Mouse (Mus musculus) erythroblast, embryonic 14.5 days (primary cell): Measurements from ENCODE around the gene Dennd2c. TPM values are rescaled to one million over a fixed set of nuclear protein-coding genes. Genes with fewer than 3 reads are reported as not detected.
A peak's percentile ranks its signal among the peaks of the same experiment; 100 is the strongest.
"Not testable (repeated sequence)": the region's sequence is repeated elsewhere in the genome, so short reads cannot be mapped to it uniquely, and the experiment has no call there.

ENCODE experiments used
- H3K27me3 ChIP-seq: 2 replicates; pipeline ENCODE4 v1.6.1; 2012; ENCODE audit warnings: inconsistent platforms; ENCODE audit not compliant: control insufficient read depth
- H3K36me3 ChIP-seq: 2 replicates; pipeline ENCODE4 v1.6.1; 2012; ENCODE audit warnings: mild to moderate bottlenecking, inconsistent platforms; ENCODE audit not compliant: control insufficient read depth
- H3K4me1 ChIP-seq: 2 replicates; pipeline ENCODE4 v1.6.1; 2012; ENCODE audit warnings: inconsistent platforms; ENCODE audit not compliant: control insufficient read depth
- H3K4me3 ChIP-seq: replicated peaks from 2 replicates; pipeline ENCODE3; 2012; ENCODE audit warnings: moderate library complexity, mild to moderate bottlenecking, inconsistent platforms
- H3K9me3 ChIP-seq: 2 replicates; pipeline ENCODE4 v1.6.1; 2012; ENCODE audit warnings: low read length, inconsistent platforms, mixed read lengths; ENCODE audit not compliant: control insufficient read depth
- GATA1 ChIP-seq: IDR thresholded peaks from 2 replicates; pipeline ENCODE4 v1.6.1; 2012; ENCODE audit warnings: low read length, inconsistent platforms, mixed read lengths
- TAL1 ChIP-seq: IDR thresholded peaks from 3 replicates; pipeline ENCODE4 v1.6.1; 2012; ENCODE audit warnings: low read length, inconsistent platforms, mixed read lengths
- polyA plus RNA-seq: library from polyadenylated mRNA; stranded (reverse); fragments of >175 nt; gene quantifications from 2 replicates; pipeline ENCODE4 v1.2.3, GENCODE M21; 2012

Dennd2c gene
- polyA plus RNA-seq, 1 experiment: 0.39 TPM

DNA sequence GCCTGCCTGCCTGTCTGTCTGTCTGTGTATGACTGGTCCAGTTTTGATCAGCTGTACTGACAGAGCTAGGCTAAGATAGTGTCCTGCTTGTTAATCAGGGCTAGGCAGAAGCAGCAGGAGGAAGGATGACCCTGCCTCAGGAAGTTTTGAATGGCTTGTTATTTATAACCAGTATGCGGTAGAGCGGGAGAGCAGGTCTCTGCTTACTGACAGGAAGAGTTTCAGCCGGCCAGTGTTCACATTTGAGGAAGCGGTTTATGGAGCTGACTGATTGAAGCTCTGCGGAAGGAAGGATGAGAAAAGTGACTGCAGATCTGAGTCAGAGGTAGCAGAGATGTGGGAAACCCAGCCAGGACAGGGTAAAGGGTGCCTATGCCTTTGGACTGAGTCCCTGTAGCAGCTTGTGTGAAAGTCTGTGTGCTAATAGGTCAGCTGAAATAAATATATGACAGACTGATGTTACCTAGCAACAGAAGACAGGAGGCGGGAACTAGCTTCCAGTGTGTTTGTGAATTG is 27.9 kb downstream of the Dennd2c start:
- Histone ChIP-seq H3K27me3 (no peaks in the 10 kb centered on the region), H3K36me3 (peaks cover 72% of the 10 kb centered on the region)

DNA sequence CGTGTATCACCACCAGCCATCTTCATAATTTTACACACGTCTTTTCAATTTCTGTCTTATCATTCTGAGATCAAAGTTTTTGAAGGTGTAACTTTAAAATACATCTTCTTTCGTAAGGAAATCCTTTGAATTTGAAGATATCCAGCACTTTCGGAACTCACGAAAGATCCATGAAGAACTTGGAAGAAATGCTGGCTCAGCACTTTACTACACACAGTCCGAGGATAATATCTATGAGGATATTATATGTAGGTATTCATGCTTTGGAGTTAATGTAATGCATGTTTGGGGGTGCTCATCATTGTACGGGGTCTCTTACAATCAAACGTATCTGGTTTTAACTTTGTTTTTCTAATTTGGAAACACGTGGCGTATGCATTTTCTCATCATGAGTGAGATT is 30.7 kb downstream of the Dennd2c start:
- Histone ChIP-seq H3K4me3 (peak overlapping the region; percentile 62), H3K4me1 (peaks cover 76% of the 10 kb centered on the region), H3K9me3 (peaks cover 5% of the 10 kb centered on the region), H3K27me3 (no peaks in the 10 kb centered on the region), H3K36me3 (peaks cover 74% of the 10 kb centered on the region)
- no peak for TF ChIP-seq GATA1
- no peak for TF ChIP-seq TAL1

More for the DNA sequence above, 27.9 kb downstream of the Dennd2c start:
- TF ChIP-seq GATA1: peak; percentile 55; the same call in 1 of the 2 replicates
- peak; percentile 68 for TF ChIP-seq TAL1
- Histone ChIP-seq H3K4me3 (peak overlapping the region; percentile 62), H3K4me1 (peaks cover 83% of the 10 kb centered on the region), H3K9me3 (peaks cover 9% of the 10 kb centered on the region)

DNA sequence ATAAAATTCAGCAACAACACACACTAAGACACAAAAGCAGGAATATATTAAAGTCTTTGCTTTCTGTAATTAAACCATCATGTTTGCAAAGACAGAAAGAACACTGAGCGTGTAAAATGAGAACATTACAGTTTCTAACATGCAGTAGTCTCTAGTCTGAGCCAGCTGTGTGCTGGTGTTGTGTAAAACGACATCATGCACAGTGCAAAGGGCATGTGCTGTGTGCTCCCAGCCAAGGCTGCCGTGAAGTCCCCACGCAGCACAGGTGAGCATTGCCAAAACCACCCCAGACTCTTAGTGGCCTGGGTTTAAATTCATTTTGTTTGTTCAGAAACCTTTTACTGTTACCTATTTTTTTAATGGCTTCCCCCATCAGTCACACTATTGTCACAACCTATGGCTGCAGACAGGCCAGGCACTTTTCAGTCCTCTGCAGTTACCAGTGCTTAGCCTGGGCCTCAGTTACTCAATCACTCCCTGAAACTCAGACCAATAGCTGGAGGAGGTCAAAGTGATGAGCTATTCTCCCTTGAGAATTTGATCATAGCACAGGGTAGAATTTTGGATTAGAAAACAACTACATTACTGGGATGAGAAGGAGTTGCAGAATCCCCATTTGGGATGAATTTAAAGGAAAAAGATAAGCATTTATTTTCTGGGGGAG is 34.1 kb downstream of the Dennd2c start:
- H3K9me3 ChIP-seq: peaks cover 3% of the 10 kb centered on the region
- no peaks in the 10 kb centered on the region for H3K27me3 ChIP-seq
- no peak for TF ChIP-seq GATA1
- TF ChIP-seq TAL1: no peak
- peaks cover 73% of the 10 kb centered on the region for H3K4me1 ChIP-seq
- peaks cover 86% of the 10 kb centered on the region for H3K36me3 ChIP-seq
- H3K4me3 ChIP-seq: no peak overlapping the region

DNA sequence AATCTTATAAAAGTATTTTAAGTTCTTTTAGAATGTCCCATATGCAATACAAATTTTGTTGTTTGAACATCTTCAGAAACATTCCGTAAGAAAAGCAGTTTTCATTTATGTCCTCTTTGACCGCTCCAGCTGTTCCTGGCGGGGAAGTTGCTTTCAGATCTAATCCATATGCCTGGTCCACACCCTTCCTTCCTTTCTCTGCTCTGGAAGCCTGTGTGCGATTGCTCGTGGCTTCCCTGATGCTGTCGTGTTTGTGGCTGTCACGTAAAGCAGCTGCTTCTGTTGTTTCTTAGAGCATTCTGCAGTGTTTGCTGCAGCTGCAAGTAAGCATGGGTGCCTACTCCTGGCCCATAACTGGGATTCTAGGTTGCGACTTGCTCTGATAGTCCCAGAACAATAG is 36.6 kb downstream of the Dennd2c start:
- Histone ChIP-seq H3K27me3 (no peaks in the 10 kb centered on the region), H3K36me3 (peaks cover 86% of the 10 kb centered on the region), H3K4me3 (peak overlapping the region; percentile 40), H3K4me1 (peaks cover 58% of the 10 kb centered on the region), H3K9me3 (no peaks in the 10 kb centered on the region)
- no peak for TF ChIP-seq GATA1
- TF ChIP-seq TAL1: no peak

- peaks cover 55% of the 10 kb centered on the region for H3K4me1 ChIP-seq
- not testable (repeated sequence) for H3K9me3 ChIP-seq, H3K27me3 ChIP-seq
- peaks cover 89% of the 10 kb centered on the region for H3K36me3 ChIP-seq
- peak overlapping the region; percentile 55 for H3K4me3 ChIP-seq
These were observed 37.9 kb downstream of the Dennd2c start for GRCm38 (mm10) chr3:103140095-103140838.

- no peak for TF ChIP-seq TAL1
- no peak for TF ChIP-seq GATA1
- H3K27me3 ChIP-seq: no peaks in the 10 kb centered on the region
- peaks cover 93% of the 10 kb centered on the region for H3K36me3 ChIP-seq
- H3K4me3 ChIP-seq: no peak overlapping the region
- no peaks in the 10 kb centered on the region for H3K9me3 ChIP-seq
- H3K4me1 ChIP-seq: peaks cover 56% of the 10 kb centered on the region
These were observed 38.9 kb downstream of the Dennd2c start for GRCm38 (mm10) chr3:103141287-103141686.

- TF ChIP-seq TAL1 (no peak), GATA1 (no peak)
- Histone ChIP-seq H3K4me3 (no peak overlapping the region), H3K27me3 (no peaks in the 10 kb centered on the region), H3K36me3 (peaks cover 93% of the 10 kb centered on the region), H3K9me3 (no peaks in the 10 kb centered on the region), H3K4me1 (peaks cover 51% of the 10 kb centered on the region)
These were observed 40.0 kb downstream of the Dennd2c start for GRCm38 (mm10) chr3:103142366-103142765.

GRCm38 (mm10) chr3:103145336-103145735 is 42.9 kb downstream of the Dennd2c start:
- Histone ChIP-seq H3K27me3 (no peaks in the 10 kb centered on the region), H3K4me3 (no peak overlapping the region), H3K9me3 (no peaks in the 10 kb centered on the region), H3K36me3 (peaks cover 94% of the 10 kb centered on the region), H3K4me1 (peaks cover 26% of the 10 kb centered on the region)
- TF ChIP-seq TAL1 (no peak), GATA1 (no peak)

DNA sequence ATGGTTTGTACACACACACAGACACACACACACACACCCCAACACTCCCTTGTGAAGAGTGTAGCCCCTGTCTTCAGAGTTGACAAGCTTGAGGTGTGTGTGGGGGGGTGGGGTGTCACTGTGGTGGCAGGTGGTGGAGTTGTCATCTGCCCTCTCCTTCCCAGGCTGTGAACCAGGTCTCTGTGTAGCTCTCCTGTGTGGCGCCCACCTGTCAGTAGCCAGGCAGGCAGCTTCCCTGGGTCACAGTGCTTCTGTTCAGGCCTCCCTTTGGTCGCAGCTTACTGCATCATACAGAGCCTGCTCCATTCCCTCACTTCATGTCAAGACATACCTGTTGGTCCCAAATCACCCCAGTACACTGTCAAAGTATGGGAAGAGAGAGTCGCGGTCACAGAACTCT is 43.4 kb downstream of the Dennd2c start:
- Histone ChIP-seq H3K36me3 (peaks cover 96% of the 10 kb centered on the region), H3K27me3 (no peaks in the 10 kb centered on the region), H3K9me3 (no peaks in the 10 kb centered on the region), H3K4me3 (no peak overlapping the region), H3K4me1 (peaks cover 23% of the 10 kb centered on the region)
- no peak for TF ChIP-seq TAL1
- no peak for TF ChIP-seq GATA1
